Mouse (Mus musculus) adrenal gland, postnatal 36 days (tissue): Measurements from ENCODE around the gene Cds1. TPM values are rescaled to one million over a fixed set of nuclear protein-coding genes. Genes with fewer than 3 reads are reported as not detected.

Experiments used
- DNase-seq, 2 experiments: peaks; one replicate each; pipeline ENCODE4 v3.0.0; 2021; ENCODE audit warnings: mixed read lengths in 1 of 2
- long read RNA-seq, 2 experiments: library from polyadenylated mRNA; stranded (forward); transcript quantifications; one replicate each; pipeline ENCODE4 v2.0.0; 2021; ENCODE audit warnings: borderline sequencing depth in 2 of 2
- total RNA-seq, 2 experiments: library from RNA; stranded (reverse); gene quantifications; 2 replicates each; pipeline ENCODE4 v1.2.3; 2021

Gene Cds1
- total RNA-seq = 1 to 10 TPM; 6.5 to 7.7 TPM
- long read RNA-seq, experiment 1, transcript Cds1-201 (13 exons, 3,924 nt) = major isoform, 7 of 13 reads
- long read RNA-seq, experiment 1, partial matches to known transcripts = 0 of 13 reads
- long read RNA-seq, experiment 1, other reads (novel, unspliced or antisense) = 6 of 13 reads
- long read RNA-seq, experiment 2, partial matches to known transcripts = 0 of 1 reads
- long read RNA-seq, experiment 2, other reads (novel, unspliced or antisense) = 1 of 1 reads

- peak; percentile 88 to 91 for DNase-seq
Measured at GRCm38 (mm10) chr5:101764554-101765347, at the start of gene Cds1. Gene Cds1, plus strand, starts transcription at chr5:101765130.

DNA sequence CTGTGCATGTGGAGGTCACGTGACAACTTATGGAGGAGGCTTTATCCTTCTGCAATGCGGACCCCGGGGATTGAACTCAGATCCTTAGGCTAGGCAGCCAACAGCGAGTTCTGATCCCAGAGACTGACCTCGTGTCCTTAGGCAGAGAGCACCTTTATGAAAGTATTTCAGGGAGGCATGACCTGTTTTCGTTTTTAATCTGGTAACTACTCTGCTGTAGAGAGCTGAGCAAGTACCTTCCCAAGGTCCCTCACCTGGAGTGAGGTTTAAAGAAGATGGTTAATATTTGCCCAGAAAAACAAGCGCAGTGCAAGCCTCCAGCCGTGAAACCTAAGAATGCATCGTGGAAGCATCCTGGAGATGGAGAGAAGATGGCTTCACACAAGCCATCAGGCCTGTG is 40.7 kb upstream of the Cds1 start:
- DNase-seq = no peak

DNA sequence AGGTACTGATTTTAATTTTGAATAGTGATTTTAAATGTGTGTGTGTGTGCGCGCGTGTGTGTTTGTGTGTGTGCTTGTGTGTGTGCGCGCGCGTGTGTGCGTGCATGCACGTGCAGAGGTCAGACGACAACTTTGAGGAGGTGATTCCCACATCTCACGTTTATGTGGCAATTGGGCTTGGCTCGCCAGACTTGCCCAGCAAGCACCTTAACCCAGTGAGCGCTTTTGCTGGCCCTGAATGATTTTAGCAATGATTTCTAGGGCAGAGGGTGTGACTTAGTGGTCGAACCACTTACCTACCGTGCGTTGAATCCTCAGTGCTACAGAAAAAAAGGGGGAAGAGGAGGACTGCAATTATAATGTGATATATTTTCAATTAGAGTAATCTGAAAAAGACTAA is 40.2 kb upstream of the Cds1 start:
- DNase-seq = no peak

- DNase-seq = no peak
Measured at GRCm38 (mm10) chr5:101725703-101726102, 39.2 kb upstream of the Cds1 start.

DNA sequence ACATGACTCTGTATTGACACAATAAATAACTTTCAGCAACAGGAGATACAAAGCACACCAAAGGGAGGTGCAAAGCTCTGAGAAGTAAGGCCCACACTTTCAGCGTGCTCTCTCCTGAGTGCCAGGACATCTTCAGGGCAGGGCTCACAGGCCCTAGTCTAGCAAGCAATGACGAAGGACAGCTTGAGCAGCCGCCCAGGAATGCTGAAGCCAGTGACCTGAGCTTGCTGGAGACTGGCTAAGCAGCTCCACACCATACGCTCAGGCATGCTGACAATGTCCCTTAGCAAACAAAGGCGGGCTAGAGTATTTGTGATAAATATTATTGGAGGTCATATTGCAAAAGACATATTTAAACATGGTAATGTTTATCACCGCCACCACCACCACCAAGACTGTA is 38.6 kb upstream of the Cds1 start:
- no peak for DNase-seq

DNA sequence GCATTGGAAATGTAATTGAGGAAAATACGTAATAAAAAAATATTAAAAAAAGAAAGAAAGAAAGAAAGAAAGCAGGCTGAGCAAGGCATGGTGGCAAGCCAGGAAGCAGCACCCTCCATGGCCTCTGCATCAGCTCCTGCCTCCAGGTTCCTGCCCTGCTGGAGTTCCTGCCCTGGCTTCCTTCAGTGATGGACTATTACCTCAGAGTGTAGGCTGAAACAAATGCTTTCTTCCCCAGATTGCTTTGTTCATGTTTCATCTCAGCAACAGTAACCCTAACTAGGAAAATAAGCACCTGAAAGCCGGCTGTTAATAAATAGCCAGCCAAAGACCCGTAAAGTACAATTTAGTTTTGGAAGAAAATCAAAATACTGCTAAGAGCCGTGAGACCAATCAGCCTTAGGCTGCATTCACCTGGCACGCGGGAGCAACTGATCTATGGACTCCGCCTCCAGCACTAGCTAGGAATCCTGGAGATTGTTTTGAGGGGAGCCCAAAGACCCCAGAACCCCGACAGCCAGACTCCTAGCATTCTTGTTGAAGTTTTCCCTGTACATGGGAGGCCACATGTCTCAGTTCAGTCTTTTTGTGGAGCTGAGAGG is 36.5 kb upstream of the Cds1 start:
- DNase-seq = no peak

DNA sequence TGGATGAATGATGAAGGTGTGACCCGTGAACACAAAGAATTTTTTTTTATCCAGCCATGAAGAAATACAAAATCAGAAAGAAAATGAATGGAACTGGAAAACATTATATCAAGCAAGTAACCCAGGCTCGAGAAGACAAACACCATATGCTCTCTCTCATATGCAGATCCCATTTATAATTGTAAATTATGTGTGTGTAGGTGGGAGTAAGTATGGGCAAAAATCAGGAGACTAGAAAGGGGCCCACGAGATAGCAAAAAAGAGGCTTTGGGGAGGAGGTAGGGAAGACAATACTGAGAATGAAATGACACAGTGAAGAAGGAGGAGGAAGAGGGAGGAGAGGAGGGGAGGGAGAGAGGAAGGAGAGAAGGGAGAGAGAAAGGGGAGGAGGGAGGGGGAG is 27.6 kb upstream of the Cds1 start:
- DNase-seq = no peak

DNA sequence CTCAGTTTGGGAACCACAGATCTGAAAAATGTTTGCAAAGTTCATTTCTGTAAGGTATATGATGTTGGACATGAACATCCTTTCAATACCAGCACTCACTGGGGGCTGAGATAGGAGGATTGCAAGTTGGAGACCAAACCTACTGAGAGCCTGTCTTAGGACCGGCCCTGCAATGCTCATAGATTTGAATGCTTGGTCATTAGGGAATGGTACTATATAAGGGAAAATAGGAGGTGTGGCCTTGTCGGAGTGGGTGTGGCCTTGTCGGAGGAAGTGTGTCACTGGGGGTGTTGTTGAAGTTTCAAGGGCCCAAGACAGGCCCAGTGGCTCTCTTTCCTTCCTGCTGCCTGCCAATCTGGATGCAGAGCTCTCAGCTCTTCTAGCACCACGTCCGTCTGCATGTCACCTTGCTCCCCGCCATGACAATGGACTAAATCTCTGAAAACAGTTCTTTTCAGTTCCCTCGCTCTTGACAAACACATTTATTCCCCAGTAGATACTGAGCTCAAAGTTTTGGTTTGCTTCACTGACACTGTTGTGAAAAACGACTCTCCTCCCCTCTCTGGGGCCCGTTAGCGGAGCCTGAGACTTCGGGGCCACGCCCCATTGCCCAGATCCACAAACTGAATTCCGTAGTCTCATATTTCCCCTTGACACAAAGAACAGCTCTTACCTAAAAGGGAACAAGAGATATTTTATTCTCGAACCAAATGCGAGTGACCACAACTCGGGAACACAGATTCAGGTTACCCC is 24.3 kb upstream of the Cds1 start:
- DNase-seq = no peak

GRCm38 (mm10) chr5:101741224-101741591 is 23.7 kb upstream of the Cds1 start:
- no peak for DNase-seq

DNA sequence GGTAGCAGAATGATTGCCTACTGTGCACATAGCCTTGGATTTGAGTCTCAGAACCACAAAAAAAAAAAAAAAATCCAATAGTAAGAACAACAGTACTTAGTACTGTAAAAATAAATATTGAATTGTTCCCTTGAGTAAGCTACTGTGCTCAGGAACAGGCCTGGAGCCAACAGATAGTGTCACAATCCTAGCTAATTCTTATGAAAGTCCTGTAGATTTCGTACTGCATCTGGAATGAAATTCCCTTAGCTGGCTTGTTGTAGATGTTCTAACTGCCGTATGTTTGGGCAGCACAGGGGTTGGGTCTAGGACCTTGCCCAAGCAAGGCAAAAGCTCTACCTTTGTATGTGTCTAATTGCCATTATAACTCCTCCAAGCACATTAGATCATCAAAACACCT is 22.9 kb upstream of the Cds1 start:
- peak; percentile 28 to 50 for DNase-seq

- DNase-seq = no peak
Measured at GRCm38 (mm10) chr5:101742425-101742824, 22.5 kb upstream of the Cds1 start.

DNA sequence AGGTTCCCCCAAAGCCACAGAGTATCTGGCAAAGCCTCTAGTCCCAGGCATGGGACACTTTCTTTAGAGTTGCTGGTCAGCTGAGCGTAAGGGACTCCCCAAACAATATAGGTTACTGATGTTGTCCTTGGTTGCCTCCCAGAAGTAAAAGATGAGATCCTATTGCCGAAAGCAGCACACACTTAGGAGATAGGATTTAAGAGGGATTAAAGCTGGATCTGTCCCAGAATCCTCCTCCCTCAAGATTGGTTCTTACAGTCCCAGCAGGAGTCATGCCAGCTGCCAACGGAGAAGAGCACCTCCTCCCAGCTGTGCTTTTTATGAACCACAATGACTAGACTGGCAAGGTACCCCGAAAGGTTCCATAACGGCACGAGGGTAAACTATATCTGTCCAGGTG is 20.0 kb upstream of the Cds1 start:
- DNase-seq = no peak

DNA sequence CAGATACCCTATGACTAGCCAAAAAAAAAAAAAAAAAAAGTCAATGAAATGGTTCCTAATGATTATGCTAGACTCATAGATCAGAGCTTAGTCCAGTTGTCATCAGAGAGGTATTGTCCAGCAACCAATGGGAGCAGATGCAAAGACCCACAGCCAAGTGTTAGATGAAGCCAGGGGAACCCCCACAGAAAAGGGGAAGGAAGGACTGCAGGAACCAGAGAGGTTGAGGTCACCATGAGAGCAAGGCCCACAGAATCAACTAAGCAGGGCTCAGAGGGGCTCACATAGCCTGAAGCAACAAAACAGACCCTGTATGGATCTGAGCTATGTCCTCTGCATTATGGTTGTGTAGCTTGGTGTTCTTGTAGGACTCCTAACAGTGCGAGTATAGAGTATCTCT is 11.2 kb upstream of the Cds1 start:
- no peak for DNase-seq

GRCm38 (mm10) chr5:101757669-101758068 is 7.3 kb upstream of the Cds1 start:
- DNase-seq = no peak

GRCm38 (mm10) chr5:101761685-101762084 is 3.2 kb upstream of the Cds1 start:
- no peak for DNase-seq

DNA sequence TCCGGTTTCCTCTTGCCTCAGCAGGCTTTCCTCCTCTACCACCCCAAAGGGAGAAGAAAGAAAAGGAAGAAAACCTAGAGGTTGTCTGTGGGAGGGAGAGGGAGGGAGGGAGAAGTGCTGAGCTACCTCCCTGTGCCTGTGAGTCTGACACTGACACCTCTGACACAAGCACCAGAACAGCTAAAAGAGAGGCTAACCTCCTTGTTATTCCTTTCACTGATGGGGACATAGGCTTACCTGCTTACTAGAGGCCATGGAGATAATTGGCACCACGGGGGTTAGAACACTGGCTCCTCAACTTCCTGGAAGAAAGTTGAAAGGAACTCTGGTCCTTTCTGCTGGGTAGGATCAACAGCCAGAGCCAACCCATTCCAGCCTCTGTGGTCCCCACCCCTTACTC is 1.4 kb upstream of the Cds1 start:
- no peak for DNase-seq

- peak; percentile 40 to 50 for DNase-seq
Measured at GRCm38 (mm10) chr5:101765390-101765901, 516 bp downstream of the Cds1 start.

DNA sequence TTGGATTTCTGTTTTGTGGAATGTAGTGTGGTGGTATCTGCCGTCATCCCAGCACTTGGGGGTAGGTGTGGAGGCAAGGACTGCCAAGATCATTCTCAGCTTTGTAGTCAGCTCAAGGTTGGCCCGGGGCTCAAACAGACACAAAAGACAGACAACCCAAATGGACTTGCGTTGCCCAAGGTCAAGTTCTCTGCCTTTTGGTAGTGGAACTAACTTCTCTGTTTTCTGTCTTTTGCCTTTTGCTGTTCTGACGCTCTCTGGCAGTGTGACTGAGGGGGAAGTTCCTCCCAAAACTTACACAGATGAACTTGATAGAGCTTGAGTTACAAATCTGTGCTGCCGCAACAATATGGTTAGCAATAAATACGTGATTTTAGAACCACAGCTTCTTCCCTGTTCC is 1.3 kb downstream of the Cds1 start:
- peak in 1 of 2 experiments; percentile 6 for DNase-seq

GRCm38 (mm10) chr5:101767086-101767485 is 2.2 kb downstream of the Cds1 start:
- DNase-seq = no peak

DNA sequence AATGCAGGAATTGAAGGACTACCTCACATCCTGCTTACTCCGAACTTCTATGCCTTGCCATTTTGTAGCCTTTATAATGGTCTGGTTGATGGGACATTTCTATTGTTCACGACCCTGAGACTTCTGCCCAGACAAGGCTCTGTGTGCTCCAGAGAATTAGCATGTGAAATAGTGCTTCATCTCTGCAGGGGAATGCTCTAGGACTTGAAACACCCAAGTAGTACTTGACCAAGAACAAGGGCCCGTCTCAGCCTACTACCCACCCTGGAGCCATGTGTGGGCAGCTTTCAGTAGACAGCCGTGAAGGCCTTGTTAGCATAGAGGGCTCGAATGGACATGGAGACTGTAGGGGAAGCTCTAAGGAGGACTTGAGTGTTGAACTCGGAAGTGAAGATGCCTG is 2.6 kb downstream of the Cds1 start:
- DNase-seq = no peak

DNA sequence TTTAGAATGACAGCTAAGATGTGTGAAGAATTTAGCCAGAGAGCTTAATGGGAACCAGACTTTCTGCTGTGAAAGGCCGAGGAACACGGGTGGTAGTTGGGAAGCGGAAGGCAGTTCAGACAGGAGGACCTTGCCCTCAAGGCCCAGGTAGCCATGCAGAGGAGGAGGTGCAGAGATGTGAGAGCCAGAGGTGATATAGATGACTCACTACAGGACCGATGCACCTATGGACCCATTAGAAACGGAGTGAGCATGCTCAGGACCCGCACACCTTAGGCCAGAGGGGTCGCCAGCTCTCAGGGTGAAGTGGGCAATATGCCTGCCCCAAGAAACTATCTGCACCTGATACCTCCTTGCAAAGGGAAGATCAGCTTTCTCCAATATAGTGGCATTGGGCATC is 3.6 kb downstream of the Cds1 start:
- DNase-seq = no peak

DNA sequence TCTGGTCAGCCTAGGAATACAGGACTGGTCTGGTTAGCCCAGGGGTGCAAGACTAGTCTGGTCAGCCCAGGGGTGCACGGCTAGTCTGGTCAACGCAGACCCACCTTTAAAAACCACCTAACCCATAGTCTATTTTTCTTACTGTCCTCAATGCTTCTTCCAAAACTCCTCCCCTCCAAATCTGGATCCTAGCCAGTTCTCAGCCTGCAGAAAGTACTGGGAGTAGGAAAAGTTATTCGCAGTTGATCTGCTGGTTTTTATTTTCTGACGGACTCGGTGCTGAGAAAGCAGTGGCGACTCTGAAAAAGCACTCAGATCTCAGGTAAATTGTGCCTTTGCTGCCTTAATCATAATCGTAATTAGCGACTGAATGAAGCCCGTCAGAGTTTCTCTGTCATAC is 7.7 kb downstream of the Cds1 start:
- DNase-seq = peak in 1 of 2 experiments; percentile 9

DNA sequence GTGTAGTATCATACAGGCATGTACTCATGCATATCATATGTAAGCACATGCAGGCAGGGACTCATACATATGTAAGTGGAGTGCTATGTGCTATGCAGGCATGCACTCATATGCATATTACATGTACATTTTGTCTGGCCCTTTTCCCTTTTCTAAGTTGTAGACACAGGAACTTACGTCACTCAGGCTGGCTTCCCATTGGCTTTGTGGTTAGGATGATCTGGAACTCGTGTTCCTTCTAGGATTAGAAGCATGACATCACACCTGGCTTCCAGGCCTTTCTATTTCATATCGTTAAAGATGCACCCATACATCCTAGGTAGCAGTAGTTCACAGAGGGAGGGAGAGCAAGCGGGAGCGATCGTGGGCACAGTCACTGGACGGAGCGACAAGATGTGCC is 10.3 kb downstream of the Cds1 start:
- no peak for DNase-seq
